Mouse (Mus musculus) stomach, embryonic 15.5 days (tissue): Measurements from ENCODE around the gene Dtd1. TPM values are rescaled to one million over a fixed set of nuclear protein-coding genes. Genes with fewer than 3 reads are reported as not detected.

ENCODE experiments used
- ATAC-seq: fragments of 200-750 bp; cut with Nextera tagmentation; 2 replicates; pipeline ENCODE4 v1.8.0; 2017; ENCODE audit warnings: low read depth, moderate number of reproducible peaks, moderate TSS enrichment; ENCODE audit not compliant: insufficient read depth, low FRiP score
- H3K27ac ChIP-seq: fragments of 300-500 bp; sonication (generic); 2 replicates; pipeline ENCODE4 v1.5.1; 2015; ENCODE audit warnings: mild to moderate bottlenecking, inconsistent platforms
- H3K27me3 ChIP-seq: fragments of 300-500 bp; sonication (generic); replicated peaks from 2 replicates; pipeline ENCODE4 v1.6.1; 2015; ENCODE audit warnings: inconsistent platforms
- H3K36me3 ChIP-seq: fragments of 300-500 bp; sonication (generic); 2 replicates; pipeline ENCODE4 v1.6.1; 2015; ENCODE audit warnings: inconsistent platforms
- H3K4me1 ChIP-seq: fragments of 300-500 bp; sonication (generic); 2 replicates; pipeline ENCODE4 v1.6.1; 2015; ENCODE audit warnings: inconsistent platforms
- H3K4me2 ChIP-seq: fragments of 300-500 bp; sonication (generic); 2 replicates; pipeline ENCODE4 v1.6.1; 2015; ENCODE audit warnings: mild to moderate bottlenecking, inconsistent platforms
- H3K4me3 ChIP-seq: fragments of 300-500 bp; sonication (generic); replicated peaks from 2 replicates; pipeline ENCODE4 v1.5.1; 2015; ENCODE audit warnings: inconsistent platforms
- H3K9ac ChIP-seq: fragments of 300-500 bp; sonication (generic); 2 replicates; pipeline ENCODE4 v1.6.1; 2015; ENCODE audit warnings: inconsistent platforms
- H3K9me3 ChIP-seq: fragments of 300-500 bp; sonication (generic); 2 replicates; pipeline ENCODE4 v1.6.1; 2016; ENCODE audit warnings: inconsistent platforms
- WGBS: fragments of 180-500 bp; shearing (Covaris S2); methylation state at CpG from one replicate; pipeline ENCODE4 v1.1.7; 2015; 5-methylcytosine and 5-hydroxymethylcytosine counted together
- polyA plus RNA-seq: library from polyadenylated mRNA; unstranded; fragments of >200 nt; fragmentation: Nextera tagmentation; extraction: Ambion mirVana; gene quantifications from 2 replicates; pipeline ENCODE4 v1.2.1, GENCODE M21; 2015

Dtd1 gene
- polyA plus RNA-seq, 1 experiment from 2014 or later: 39.6 TPM

DNA sequence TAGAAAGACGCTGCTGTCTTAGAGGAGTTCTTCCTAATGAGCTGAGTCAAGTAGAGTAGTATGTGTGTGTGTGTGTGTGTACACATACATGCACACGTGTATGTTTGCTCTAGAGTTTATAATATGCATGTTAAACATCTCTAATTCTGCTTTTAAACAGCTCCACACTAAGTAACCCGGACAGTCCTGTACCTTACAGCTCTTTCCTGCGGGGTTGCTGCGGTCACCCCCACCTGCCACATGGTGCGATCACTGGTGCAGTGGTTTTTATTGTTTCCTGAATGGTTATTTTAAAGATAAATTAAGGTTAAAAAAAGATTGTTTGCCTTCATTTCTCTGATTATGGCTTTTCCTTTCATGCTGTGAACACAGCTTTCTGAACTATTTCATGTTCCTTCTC, 153.9 kb downstream of the Dtd1 start:
- no peak overlapping the region for H3K4me2 ChIP-seq
- no peak overlapping the region for H3K4me3 ChIP-seq
- no peak for ATAC-seq
- H3K9ac ChIP-seq: no peak overlapping the region
- H3K27ac ChIP-seq: no peak overlapping the region
- no peaks in the 10 kb centered on the region for H3K36me3 ChIP-seq
- H3K27me3 ChIP-seq: no peaks in the 10 kb centered on the region
- WGBS: 60% methylated on average over 6 of the region's 6 CpGs
- H3K9me3 ChIP-seq: no peaks in the 10 kb centered on the region
- no peaks in the 10 kb centered on the region for H3K4me1 ChIP-seq

DNA sequence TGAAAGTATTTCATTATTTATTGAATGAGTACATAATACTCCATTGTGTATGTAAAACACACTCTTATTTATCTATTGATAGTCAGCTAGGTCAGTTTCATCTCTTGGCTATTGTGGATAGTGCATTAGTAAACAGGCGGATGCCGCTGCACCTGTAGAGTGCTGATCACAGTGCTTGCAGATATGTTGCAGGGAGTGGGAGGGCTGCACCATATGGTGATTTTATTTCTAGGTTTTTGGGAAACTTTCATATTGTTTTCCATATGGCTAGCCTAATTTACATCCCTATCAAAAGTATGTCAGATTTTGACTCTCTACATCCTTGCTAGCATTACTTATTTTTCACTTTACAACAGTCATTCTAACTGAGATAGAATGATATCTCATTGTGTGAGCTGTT, 155.3 kb downstream of the Dtd1 start:
- H3K27me3 ChIP-seq: no peaks in the 10 kb centered on the region
- no peaks in the 10 kb centered on the region for H3K36me3 ChIP-seq
- H3K9ac ChIP-seq: no peak overlapping the region
- 94% methylated on average over 2 of the region's 2 CpGs for WGBS
- H3K4me1 ChIP-seq: no peaks in the 10 kb centered on the region
- H3K4me3 ChIP-seq: no peak overlapping the region
- H3K4me2 ChIP-seq: no peak overlapping the region
- no peaks in the 10 kb centered on the region for H3K9me3 ChIP-seq
- ATAC-seq: no peak
- H3K27ac ChIP-seq: no peak overlapping the region

DNA sequence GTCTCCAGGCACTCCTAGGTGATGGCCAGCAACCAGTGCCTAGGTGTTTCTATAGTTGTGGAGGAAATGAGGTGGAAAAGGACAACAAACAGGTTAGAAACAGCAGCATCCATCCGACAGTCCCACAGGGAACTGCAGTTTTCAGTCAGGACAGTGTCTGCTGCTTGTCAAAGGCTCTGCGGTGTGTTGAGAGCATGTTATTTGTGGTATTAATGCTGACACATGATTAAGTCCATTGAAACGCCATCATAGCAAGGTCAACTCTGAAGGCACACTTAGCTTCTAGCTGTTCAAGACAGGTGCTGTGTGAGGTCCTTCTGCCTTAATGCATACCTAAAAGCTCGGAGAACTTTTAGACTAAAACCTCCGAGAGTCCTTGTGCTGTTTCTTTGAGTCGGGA, 161.0 kb downstream of the Dtd1 start:
- Histone ChIP-seq H3K27me3 (no peaks in the 10 kb centered on the region), H3K9ac (no peak overlapping the region), H3K4me1 (no peaks in the 10 kb centered on the region), H3K36me3 (no peaks in the 10 kb centered on the region), H3K4me3 (no peak overlapping the region), H3K9me3 (no peaks in the 10 kb centered on the region), H3K27ac (no peak overlapping the region), H3K4me2 (no peak overlapping the region)
- no peak for ATAC-seq
- 82% methylated on average over 6 of the region's 6 CpGs for WGBS

DNA sequence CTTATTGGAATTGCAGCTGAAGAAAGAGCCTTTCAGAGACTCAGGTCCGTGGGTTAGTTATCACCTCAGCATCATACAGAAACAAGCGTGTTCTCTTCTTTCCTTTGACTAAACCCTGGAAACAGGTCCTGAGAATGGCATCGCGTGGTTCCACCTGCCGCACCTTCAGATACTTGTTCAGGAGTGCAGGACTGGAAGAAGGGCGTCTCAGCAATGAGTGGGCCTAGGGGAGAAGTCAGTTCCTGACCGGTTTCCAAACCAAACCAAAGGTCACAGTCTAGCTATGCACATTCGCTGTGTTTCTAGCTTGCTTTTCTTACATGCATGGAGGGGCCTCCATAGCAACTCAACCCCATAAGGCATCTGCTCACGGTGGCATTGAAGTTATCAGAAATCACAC, 164.0 kb downstream of the Dtd1 start:
- no peaks in the 10 kb centered on the region for H3K4me1 ChIP-seq

DNA sequence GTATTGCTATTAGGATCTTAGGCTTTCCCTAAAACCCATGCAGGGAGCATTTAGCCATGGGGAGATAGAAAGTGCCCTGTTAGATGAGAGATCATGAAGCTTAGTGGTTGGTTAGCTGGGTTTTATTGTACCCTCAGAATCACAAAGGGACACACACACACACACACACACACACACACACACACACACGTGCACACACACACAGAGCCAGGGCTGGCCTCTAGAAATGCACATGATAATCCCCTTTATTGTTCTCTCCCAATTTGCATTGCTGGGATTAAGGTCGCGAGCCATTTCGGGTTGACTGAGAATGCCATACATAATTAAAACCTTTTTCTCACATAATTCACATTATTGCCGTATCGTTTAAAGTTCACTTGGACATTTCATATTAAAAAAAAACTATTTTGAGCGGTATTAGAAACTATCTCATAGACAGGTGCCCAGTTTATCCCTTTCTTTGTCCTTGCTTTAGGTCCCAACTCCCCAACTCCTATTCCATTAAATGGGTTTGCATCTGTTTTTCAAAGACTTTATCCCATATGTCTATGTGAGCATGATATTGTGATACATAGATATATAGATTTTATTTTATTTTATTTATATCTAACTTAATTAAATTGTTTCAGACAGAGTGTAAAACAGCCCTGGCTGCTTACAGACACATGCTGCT, 164.6 kb downstream of the Dtd1 start:
- H3K27me3 ChIP-seq: no peaks in the 10 kb centered on the region
- no peak overlapping the region for H3K27ac ChIP-seq
- H3K4me3 ChIP-seq: no peak overlapping the region
- H3K4me2 ChIP-seq: no peak overlapping the region
- no peak for ATAC-seq
- 80% methylated on average over 7 of the region's 7 CpGs for WGBS
- no peak overlapping the region for H3K9ac ChIP-seq
- H3K9me3 ChIP-seq: no peaks in the 10 kb centered on the region
- H3K36me3 ChIP-seq: no peaks in the 10 kb centered on the region
- no peaks in the 10 kb centered on the region for H3K4me1 ChIP-seq

More for the DNA sequence above, 164.0 kb downstream of the Dtd1 start:
- WGBS: 94% methylated on average over 9 of the region's 9 CpGs
- no peak overlapping the region for H3K4me3 ChIP-seq
- no peaks in the 10 kb centered on the region for H3K9me3 ChIP-seq
- no peak overlapping the region for H3K4me2 ChIP-seq
- H3K36me3 ChIP-seq: no peaks in the 10 kb centered on the region
- H3K27me3 ChIP-seq: no peaks in the 10 kb centered on the region
- no peak overlapping the region for H3K27ac ChIP-seq
- no peak for ATAC-seq
- no peak overlapping the region for H3K9ac ChIP-seq

DNA sequence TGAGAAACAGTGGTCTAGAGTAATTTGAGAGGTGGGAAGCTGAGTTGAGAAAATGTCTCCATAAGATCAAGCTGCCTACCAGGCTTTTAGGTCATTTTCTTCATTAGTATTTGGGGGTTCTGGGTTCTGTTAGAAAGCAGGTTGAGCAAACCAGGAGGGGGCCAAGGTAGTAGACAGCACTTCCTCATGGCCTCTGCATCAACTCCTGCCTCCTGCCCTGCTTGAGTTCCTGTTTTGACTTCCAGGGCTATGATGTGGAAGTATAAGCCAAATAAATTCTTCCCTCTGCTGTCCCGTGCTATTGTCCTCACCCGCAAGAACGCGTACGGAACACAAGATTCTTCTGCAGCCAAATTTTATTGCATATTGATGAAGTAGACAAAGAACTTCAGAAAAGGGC, 165.5 kb downstream of the Dtd1 start:
- no peaks in the 10 kb centered on the region for H3K9me3 ChIP-seq
- no peak overlapping the region for H3K4me2 ChIP-seq
- H3K36me3 ChIP-seq: no peaks in the 10 kb centered on the region
- H3K27ac ChIP-seq: no peak overlapping the region
- H3K4me3 ChIP-seq: no peak overlapping the region
- peaks cover 3% of the 10 kb centered on the region; the same call in 1 of the 2 replicates for H3K4me1 ChIP-seq
- no peak for ATAC-seq
- WGBS: 98% methylated on average over 5 of the region's 5 CpGs
- H3K27me3 ChIP-seq: no peaks in the 10 kb centered on the region
- no peak overlapping the region for H3K9ac ChIP-seq

DNA sequence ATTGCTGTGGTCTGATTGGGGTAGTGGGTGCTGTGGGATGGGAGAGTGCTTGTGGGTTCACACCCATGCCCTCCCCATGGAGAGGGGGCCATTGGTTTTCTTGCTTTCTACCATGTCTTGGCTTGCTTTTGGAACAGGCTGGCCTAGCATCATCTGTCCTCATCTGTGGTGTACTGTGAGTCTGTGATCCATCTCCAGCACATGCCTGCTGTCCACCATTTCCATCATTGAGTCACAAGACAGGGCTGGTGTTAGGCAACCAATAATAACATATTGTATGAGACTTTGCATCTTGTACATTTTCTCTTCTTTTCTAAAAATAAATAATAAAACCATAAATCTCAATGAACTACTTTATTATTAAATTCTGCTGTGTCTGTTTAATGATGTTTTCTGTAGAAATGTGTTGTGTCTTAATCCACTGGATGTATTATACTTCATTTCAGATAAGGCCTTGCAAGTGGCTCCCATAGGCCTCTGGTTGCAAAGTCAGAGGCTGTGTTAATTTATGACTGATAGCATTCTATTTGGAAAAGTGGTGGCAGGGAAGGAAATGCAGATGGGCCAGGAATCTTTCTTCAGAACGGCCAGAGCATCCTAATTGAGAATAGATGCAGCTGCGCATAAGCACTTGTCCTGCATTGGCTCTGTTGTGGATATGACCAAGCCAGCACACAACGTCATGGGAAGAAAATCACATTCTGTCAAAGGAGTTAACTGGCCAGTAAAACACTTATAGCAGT, 168.8 kb downstream of the Dtd1 start:
- Histone ChIP-seq H3K4me3 (no peak overlapping the region), H3K9me3 (no peaks in the 10 kb centered on the region), H3K4me2 (no peak overlapping the region), H3K4me1 (peaks cover 4% of the 10 kb centered on the region; the same call in 1 of the 2 replicates), H3K36me3 (no peaks in the 10 kb centered on the region), H3K27me3 (no peaks in the 10 kb centered on the region), H3K9ac (no peak overlapping the region), H3K27ac (peak overlapping the region; percentile 35; the same call in 1 of the 2 replicates)
- 47% methylated on average over 3 of the region's 3 CpGs for whole genome bisulfite sequencing
- no peak for ATAC-seq

DNA sequence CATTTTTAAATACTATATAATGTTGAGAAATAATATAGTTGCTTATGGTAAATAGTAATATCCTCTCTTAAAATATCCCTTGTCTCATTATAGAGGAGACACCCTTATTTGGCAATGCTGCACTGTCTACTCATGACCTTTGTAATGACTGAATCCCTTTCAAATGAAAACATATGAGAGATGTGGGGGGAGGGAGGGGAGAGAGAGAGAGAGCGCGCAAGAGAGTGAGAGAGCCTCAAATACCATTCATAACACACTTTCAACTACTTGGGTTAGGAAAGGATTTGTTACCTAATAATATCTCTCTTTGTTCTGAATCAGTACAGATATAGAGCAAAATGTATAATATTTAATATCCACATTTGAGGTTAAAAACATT, 169.4 kb downstream of the Dtd1 start:
- no peak for ATAC-seq
- Histone ChIP-seq H3K4me2 (no peak overlapping the region), H3K9me3 (no peaks in the 10 kb centered on the region), H3K4me3 (no peak overlapping the region), H3K36me3 (no peaks in the 10 kb centered on the region), H3K27me3 (no peaks in the 10 kb centered on the region), H3K27ac (peak overlapping the region; percentile 81), H3K4me1 (peaks cover 4% of the 10 kb centered on the region; the same call in 1 of the 2 replicates), H3K9ac (no peak overlapping the region)
- 39% methylated on average over 2 of the region's 2 CpGs for WGBS

DNA sequence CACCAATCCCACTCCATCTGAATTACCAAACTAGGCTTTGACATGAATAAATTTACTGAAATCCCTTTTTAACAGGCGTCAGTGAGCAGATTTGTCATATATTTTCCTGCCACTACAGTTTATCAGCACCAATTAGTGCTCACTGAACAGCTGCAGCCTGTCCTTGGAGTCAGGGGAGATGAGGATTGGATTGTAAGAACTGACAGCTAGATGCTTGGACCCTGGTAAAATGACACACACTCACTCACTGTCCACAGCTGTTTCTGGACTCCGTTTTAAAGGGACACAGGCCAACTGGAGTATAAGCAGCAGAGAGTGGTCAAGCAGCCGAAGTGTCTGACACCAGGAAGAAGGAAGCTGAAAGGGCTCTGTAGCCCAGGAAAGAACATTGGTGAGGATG, 169.9 kb downstream of the Dtd1 start:
- WGBS: 26% methylated on average over 3 of the region's 3 CpGs
- no peaks in the 10 kb centered on the region for H3K9me3 ChIP-seq
- H3K4me1 ChIP-seq: peaks cover 4% of the 10 kb centered on the region; the same call in 1 of the 2 replicates
- H3K27me3 ChIP-seq: no peaks in the 10 kb centered on the region
- peak; percentile 64 for ATAC-seq
- peak overlapping the region; percentile 81 for H3K27ac ChIP-seq
- no peak overlapping the region for H3K4me3 ChIP-seq
- H3K36me3 ChIP-seq: no peaks in the 10 kb centered on the region
- no peak overlapping the region for H3K9ac ChIP-seq
- no peak overlapping the region for H3K4me2 ChIP-seq

DNA sequence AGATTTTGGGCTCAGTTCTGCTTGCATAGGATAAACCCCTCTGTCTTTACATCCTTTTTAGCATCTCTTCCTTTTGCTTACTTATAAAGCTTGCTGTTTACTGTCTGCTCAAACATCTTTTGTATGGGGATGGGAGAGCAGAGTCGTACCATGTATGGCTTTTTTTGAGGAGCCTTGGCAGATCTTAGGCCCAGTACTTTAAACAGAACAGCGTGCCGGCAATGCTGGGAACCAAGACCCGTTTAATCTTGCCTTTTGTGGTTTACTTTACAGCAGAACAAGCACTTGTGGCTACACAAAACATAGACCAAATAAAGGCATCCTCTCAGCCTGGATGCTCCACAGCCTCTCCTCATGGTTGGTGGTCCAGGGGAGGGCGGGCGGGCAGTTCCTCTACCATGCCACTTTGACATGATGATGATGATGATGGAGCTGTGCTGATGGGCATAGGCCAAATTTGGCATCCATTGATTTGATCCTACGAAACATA, 170.8 kb downstream of the Dtd1 start:
- Histone ChIP-seq H3K4me1 (peaks cover 4% of the 10 kb centered on the region; the same call in 1 of the 2 replicates), H3K9me3 (no peaks in the 10 kb centered on the region), H3K27me3 (no peaks in the 10 kb centered on the region), H3K27ac (peak overlapping the region; percentile 81), H3K9ac (no peak overlapping the region), H3K4me3 (no peak overlapping the region), H3K4me2 (no peak overlapping the region), H3K36me3 (no peaks in the 10 kb centered on the region)
- ATAC-seq: 0 out of 2 replicates have a peak, but pooled peaks have one; percentile 12
- 63% methylated on average over 7 of the region's 7 CpGs for whole genome bisulfite sequencing

DNA sequence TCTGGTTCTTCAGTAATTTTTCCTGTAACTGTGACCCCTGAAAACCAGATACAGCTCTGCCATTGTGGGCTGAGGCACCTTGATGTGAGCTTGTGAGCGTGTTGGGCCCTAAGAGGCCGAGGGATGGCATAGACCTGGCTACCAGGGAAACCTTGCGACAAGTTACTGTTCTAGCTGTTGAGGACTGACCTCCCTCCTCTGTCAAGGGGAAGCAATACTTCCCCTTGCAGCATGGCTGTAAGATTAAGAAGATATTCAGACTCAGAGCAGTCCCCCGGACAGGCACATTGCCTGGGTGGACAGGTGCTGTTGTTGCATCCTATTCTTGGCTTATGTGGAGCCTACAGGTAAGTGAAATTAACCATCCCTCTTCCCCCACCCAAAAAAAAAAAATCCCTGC, 172.1 kb downstream of the Dtd1 start:
- Histone ChIP-seq H3K9ac (no peak overlapping the region), H3K4me3 (no peak overlapping the region), H3K27me3 (no peaks in the 10 kb centered on the region), H3K36me3 (no peaks in the 10 kb centered on the region), H3K9me3 (no peaks in the 10 kb centered on the region), H3K27ac (no peak overlapping the region), H3K4me1 (peaks cover 4% of the 10 kb centered on the region; the same call in 1 of the 2 replicates), H3K4me2 (no peak overlapping the region)
- 78% methylated on average over 4 of the region's 4 CpGs for WGBS
- ATAC-seq: no peak

DNA sequence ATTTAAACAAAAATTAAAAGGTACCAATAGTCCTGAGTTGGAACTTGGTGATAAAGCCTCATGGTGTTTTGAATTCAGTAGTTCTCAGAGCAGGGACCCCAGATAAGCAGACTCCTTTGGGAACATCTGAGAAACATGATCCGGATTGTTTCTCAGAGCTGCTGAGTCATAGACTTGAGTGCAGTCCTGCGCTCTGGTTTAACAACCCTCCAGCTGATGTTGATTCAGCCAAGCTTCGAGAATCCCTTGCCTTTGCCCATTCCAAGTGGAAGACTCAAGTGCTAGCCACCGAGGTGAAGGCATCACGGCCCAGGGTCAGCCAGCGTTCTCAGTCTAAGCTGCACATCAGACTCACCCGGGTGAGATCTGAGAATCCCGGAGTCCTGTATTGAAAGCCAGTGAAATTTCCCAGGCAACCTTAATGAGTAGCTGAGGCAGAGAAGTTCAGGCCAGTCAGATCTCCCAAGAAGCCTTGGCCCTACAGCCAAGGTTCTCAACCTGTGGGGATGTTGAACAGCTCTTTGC, 175.0 kb downstream of the Dtd1 start:
- peaks cover 4% of the 10 kb centered on the region; the same call in 1 of the 2 replicates for H3K4me1 ChIP-seq
- no peak overlapping the region for H3K4me3 ChIP-seq
- H3K27ac ChIP-seq: no peak overlapping the region
- no peak overlapping the region for H3K9ac ChIP-seq
- ATAC-seq: no peak
- WGBS: 80% methylated on average over 8 of the region's 8 CpGs
- H3K27me3 ChIP-seq: no peaks in the 10 kb centered on the region
- no peaks in the 10 kb centered on the region for H3K9me3 ChIP-seq
- H3K36me3 ChIP-seq: no peaks in the 10 kb centered on the region
- no peak overlapping the region for H3K4me2 ChIP-seq
